Mouse (Mus musculus) lung, postnatal 0 days (tissue): Measurements from ENCODE around the gene Gm45234. TPM values are rescaled to one million over a fixed set of nuclear protein-coding genes. Genes with fewer than 3 reads are reported as not detected.

Experiments used
- ATAC-seq: fragments of 200-750 bp; cut with Nextera tagmentation; 2 replicates; pipeline ENCODE4 v1.8.0; 2017; ENCODE audit warnings: moderate library complexity
- DNase-seq: peaks from one replicate; pipeline ENCODE4 v3.0.0-alpha.2; 2016; ENCODE audit warnings: low spot score
- H3K27ac ChIP-seq: fragments of 300-500 bp; sonication (generic); 2 replicates; pipeline ENCODE4 v1.5.1; 2014; ENCODE audit warnings: antibody characterized with exemption, mild to moderate bottlenecking, low read length, mixed read lengths
- H3K27me3 ChIP-seq: fragments of 300-500 bp; sonication (generic); replicated peaks from 2 replicates; pipeline ENCODE4 v1.6.1; 2014; ENCODE audit warnings: low read length, mixed read lengths; ENCODE audit not compliant: insufficient read depth
- H3K36me3 ChIP-seq: fragments of 300-500 bp; sonication (generic); 2 replicates; pipeline ENCODE4 v1.6.1; 2014; ENCODE audit warnings: low read length, mixed read lengths; ENCODE audit not compliant: insufficient read depth
- H3K4me1 ChIP-seq: fragments of 300-500 bp; sonication (generic); 2 replicates; pipeline ENCODE4 v1.6.1; 2014; ENCODE audit warnings: antibody characterized with exemption, low read depth, low read length, mixed read lengths; ENCODE audit not compliant: insufficient read depth
- H3K4me2 ChIP-seq: fragments of 300-500 bp; sonication (generic); replicated peaks from 2 replicates; pipeline ENCODE4 v1.6.1; 2014; ENCODE audit warnings: low read depth, mild to moderate bottlenecking, low read length, moderate library complexity, mixed read lengths
- H3K4me3 ChIP-seq: fragments of 300-500 bp; sonication (generic); 2 replicates; pipeline ENCODE4 v1.5.1; 2014; ENCODE audit warnings: low read depth, low read length
- H3K9ac ChIP-seq: fragments of 300-500 bp; sonication (generic); replicated peaks from 2 replicates; pipeline ENCODE4 v1.6.1; 2014; ENCODE audit warnings: low read depth, mild to moderate bottlenecking
- H3K9me3 ChIP-seq: fragments of 300-500 bp; sonication (generic); 2 replicates; pipeline ENCODE4 v1.6.1; 2016; ENCODE audit warnings: low read length, mixed read lengths
- CTCF ChIP-seq: IDR thresholded peaks from 2 replicates; pipeline ENCODE4 v1.5.1; 2016; ENCODE audit warnings: antibody characterized with exemption, mild to moderate bottlenecking
- EP300 ChIP-seq: IDR thresholded peaks from 2 replicates; pipeline ENCODE4 v1.6.1; 2016; ENCODE audit warnings: antibody characterized with exemption, mild to moderate bottlenecking, control low read depth
- WGBS: fragments of 180-500 bp; shearing (Covaris S2); extraction: QIAGEN DNeasy Blood & Tissue Kit; methylation state at CpG from one replicate; pipeline ENCODE4 v1.1.7; 2014; 5-methylcytosine and 5-hydroxymethylcytosine counted together
- polyA plus RNA-seq: library from polyadenylated mRNA; unstranded; fragments of >200 nt; fragmentation: Nextera tagmentation; extraction: Ambion mirVana; gene quantifications from 2 replicates; pipeline ENCODE4 v1.2.1, GENCODE M21; 2015

The Gm45234 gene
- polyA plus RNA-seq, 1 experiment from 2014 or later: not detected

- TF ChIP-seq CTCF (peak; percentile 55), EP300 (no peak)
- Histone ChIP-seq H3K4me3 (no peak overlapping the region), H3K4me1 (no peaks in the 10 kb centered on the region), H3K27me3 (no peaks in the 10 kb centered on the region), H3K27ac (no peak overlapping the region), H3K9me3 (no peaks in the 10 kb centered on the region), H3K4me2 (no peak overlapping the region), H3K9ac (no peak overlapping the region), H3K36me3 (peaks cover 36% of the 10 kb centered on the region)
- WGBS: 92% methylated on average over 17 of the region's 17 CpGs
- no peak for ATAC-seq
- DNase-seq: no peak
Observed at GRCm38 (mm10) chr6:124702102-124702783, 53.6 kb downstream of the Gm45234 start.

- Histone ChIP-seq H3K4me2 (no peak overlapping the region), H3K9me3 (no peaks in the 10 kb centered on the region), H3K27me3 (no peaks in the 10 kb centered on the region), H3K4me1 (no peaks in the 10 kb centered on the region), H3K9ac (no peak overlapping the region), H3K36me3 (peaks cover 36% of the 10 kb centered on the region), H3K27ac (no peak overlapping the region), H3K4me3 (no peak overlapping the region)
- 77% methylated on average over 8 of the region's 8 CpGs for whole genome bisulfite sequencing
- ATAC-seq: no peak
- TF ChIP-seq EP300 (no peak), CTCF (peak; percentile 44)
- no peak for DNase-seq
Observed at GRCm38 (mm10) chr6:124701338-124701737, 54.5 kb downstream of the Gm45234 start.

GRCm38 (mm10) chr6:124699962-124700610, 55.7 kb downstream of the Gm45234 start:
- H3K9me3 ChIP-seq: no peaks in the 10 kb centered on the region
- H3K4me1 ChIP-seq: no peaks in the 10 kb centered on the region
- WGBS: 73% methylated on average over 11 of the region's 11 CpGs
- H3K36me3 ChIP-seq: peaks cover 36% of the 10 kb centered on the region
- H3K27ac ChIP-seq: no peak overlapping the region; the same call in 1 of the 2 replicates
- peak; percentile 90 for ATAC-seq
- DNase-seq: peak; percentile 88
- no peak for TF ChIP-seq CTCF
- H3K4me2 ChIP-seq: no peak overlapping the region
- H3K4me3 ChIP-seq: no peak overlapping the region
- no peak overlapping the region for H3K9ac ChIP-seq
- no peaks in the 10 kb centered on the region for H3K27me3 ChIP-seq

GRCm38 (mm10) chr6:124699366-124699765, 56.5 kb downstream of the Gm45234 start:
- TF ChIP-seq EP300 (no peak), CTCF (no peak)
- 87% methylated on average over 4 of the region's 4 CpGs for WGBS
- ATAC-seq: no peak

GRCm38 (mm10) chr6:124698751-124699150, 57.1 kb downstream of the Gm45234 start:
- no peak overlapping the region for H3K27ac ChIP-seq
- no peak for ATAC-seq
- peaks cover 11% of the 10 kb centered on the region; the same call in 1 of the 2 replicates for H3K4me1 ChIP-seq
- no peak overlapping the region for H3K9ac ChIP-seq
- H3K4me3 ChIP-seq: no peak overlapping the region
- WGBS: 64% methylated on average over 6 of the region's 6 CpGs
- no peak for DNase-seq
- H3K27me3 ChIP-seq: no peaks in the 10 kb centered on the region
- H3K36me3 ChIP-seq: peaks cover 24% of the 10 kb centered on the region
- H3K9me3 ChIP-seq: no peaks in the 10 kb centered on the region
- TF ChIP-seq EP300 (no peak), CTCF (no peak)
- no peak overlapping the region for H3K4me2 ChIP-seq

More at GRCm38 (mm10) chr6:124699366-124699765, 56.5 kb downstream of the Gm45234 start:
- H3K27me3 ChIP-seq: no peaks in the 10 kb centered on the region
- H3K9me3 ChIP-seq: no peaks in the 10 kb centered on the region
- H3K4me2 ChIP-seq: no peak overlapping the region
- no peak overlapping the region for H3K4me3 ChIP-seq
- H3K27ac ChIP-seq: no peak overlapping the region; the same call in 1 of the 2 replicates
- H3K9ac ChIP-seq: no peak overlapping the region
- DNase-seq: no peak
- H3K4me1 ChIP-seq: peaks cover 5% of the 10 kb centered on the region; the same call in 1 of the 2 replicates
- peaks cover 30% of the 10 kb centered on the region for H3K36me3 ChIP-seq

GRCm38 (mm10) chr6:124696441-124697150, 59.2 kb downstream of the Gm45234 start:
- Histone ChIP-seq H3K27me3 (no peaks in the 10 kb centered on the region), H3K27ac (no peak overlapping the region), H3K4me3 (no peak overlapping the region), H3K4me2 (no peak overlapping the region), H3K9me3 (no peaks in the 10 kb centered on the region), H3K4me1 (peaks cover 14% of the 10 kb centered on the region; the same call in 1 of the 2 replicates), H3K9ac (no peak overlapping the region; the same call in 1 of the 2 replicates), H3K36me3 (peaks cover 6% of the 10 kb centered on the region; the same call in 1 of the 2 replicates)
- ATAC-seq: no peak
- WGBS: 86% methylated on average over 7 of the region's 7 CpGs
- no peak for TF ChIP-seq CTCF
- no peak for TF ChIP-seq EP300
- no peak for DNase-seq
